Mouse (Mus musculus): ENCODE data around the gene Gm3317.
"Not testable (repeated sequence)": the region's sequence is repeated elsewhere in the genome, so short reads cannot be mapped to it uniquely, and the experiment has no call there.

Gm3317 gene

DNA sequence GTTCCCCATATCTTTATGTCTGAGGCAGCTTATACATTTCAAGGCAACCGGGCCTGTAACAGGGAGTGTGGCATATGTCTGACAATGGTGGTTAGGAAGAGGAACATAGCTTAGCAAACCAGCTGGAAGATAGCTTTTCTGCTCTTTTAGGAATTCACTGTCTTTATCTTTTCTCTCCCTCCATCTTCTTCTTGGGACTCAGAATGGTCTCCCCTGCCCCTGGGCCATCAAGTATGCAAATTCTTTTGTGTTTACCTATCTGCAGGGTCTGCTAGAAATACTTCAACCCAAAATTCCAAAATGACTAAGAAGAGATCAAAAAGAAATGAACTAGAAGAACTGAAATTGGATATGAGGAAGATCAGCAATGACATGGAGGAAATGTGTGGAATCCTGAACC, at the start of gene Gm3317:
Gm3317 (plus strand) TSS at position 301 of the 400 bp plus-strand sequence.
- DNase-seq (ENCODE audit: low spot score in 2 of 2) = not testable (repeated sequence)

GRCm38 (mm10) chr14:5131219-5131618, 33.1 kb upstream of the Gm3317 start, which contains the start of gene Gm8279:
Gm8279 (plus strand) TSS chr14:5131519.
- DNase-seq (ENCODE audit: low spot score in 2 of 2) = not testable (repeated sequence)

DNA sequence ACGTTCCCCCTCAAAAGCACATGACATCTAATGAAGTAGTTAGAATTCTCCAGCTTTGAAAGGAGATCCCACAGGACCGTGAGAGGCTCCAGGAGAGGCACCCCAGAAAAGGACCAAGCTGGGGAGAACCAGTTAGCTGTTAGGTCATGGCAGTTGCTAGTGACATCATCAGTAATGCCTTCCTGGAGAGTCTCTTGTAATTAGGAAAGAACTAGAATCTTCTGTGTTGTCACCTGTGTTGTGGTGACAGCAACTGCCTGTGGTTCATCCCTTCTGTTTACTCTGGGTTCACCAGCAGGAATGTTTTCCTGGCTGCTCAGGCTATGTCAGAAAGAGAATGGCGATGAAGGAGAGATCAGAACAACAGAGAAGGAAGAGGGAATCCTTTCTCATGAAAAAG, 21.2 kb downstream of the Gm3317 start, which contains the start of gene Gm8271:
Gm8271 (plus strand) TSS at position 301 of the 400 bp plus-strand sequence.
- not testable (repeated sequence) for DNase-seq (ENCODE audit: low spot score in 2 of 2)

Data from natural killer cell, adult 2 months (primary cell).